Mouse (Mus musculus) forebrain, embryonic 12.5 days (tissue): ENCODE results near the gene Gm6370. TPM values are rescaled to one million over a fixed set of nuclear protein-coding genes. Genes with fewer than 3 reads are reported as not detected.
"Not testable (repeated sequence)": the region's sequence is repeated elsewhere in the genome, so short reads cannot be mapped to it uniquely, and the experiment has no call there.

Experiments used
- ATAC-seq: fragments of 200-750 bp; cut with Nextera tagmentation; 2 replicates; pipeline ENCODE4 v1.8.0; 2017; ENCODE audit warnings: moderate TSS enrichment; ENCODE audit not compliant: low FRiP score
- H3K27ac ChIP-seq: fragments of 300-500 bp; sonication (generic); 2 replicates; pipeline ENCODE4 v1.5.1; 2016; ENCODE audit warnings: mild to moderate bottlenecking
- H3K27me3 ChIP-seq: fragments of 300-500 bp; sonication (generic); 2 replicates; pipeline ENCODE4 v1.6.1; 2016; ENCODE audit warnings: mild to moderate bottlenecking
- H3K36me3 ChIP-seq: fragments of 300-500 bp; sonication (generic); replicated peaks from 2 replicates; pipeline ENCODE4 v1.6.1; 2016; ENCODE audit warnings: mild to moderate bottlenecking
- H3K4me1 ChIP-seq: fragments of 300-500 bp; sonication (generic); 2 replicates; pipeline ENCODE4 v1.6.1; 2016
- H3K4me2 ChIP-seq: fragments of 300-500 bp; sonication (generic); 2 replicates; pipeline ENCODE4 v1.6.1; 2016; ENCODE audit warnings: mild to moderate bottlenecking, moderate library complexity
- H3K4me3 ChIP-seq: fragments of 300-500 bp; sonication (generic); replicated peaks from 2 replicates; pipeline ENCODE4 v1.5.1; 2016; ENCODE audit warnings: mild to moderate bottlenecking
- H3K9ac ChIP-seq: fragments of 300-500 bp; sonication (generic); 2 replicates; pipeline ENCODE4 v1.6.1; 2016; ENCODE audit warnings: mild to moderate bottlenecking
- H3K9me3 ChIP-seq: fragments of 300-500 bp; sonication (generic); 2 replicates; pipeline ENCODE4 v1.6.1; 2016
- WGBS: fragments of 180-500 bp; shearing (Covaris S2); methylation state at CpG from one replicate; pipeline ENCODE4 v1.1.7; 2016; 5-methylcytosine and 5-hydroxymethylcytosine counted together
- polyA plus RNA-seq: library from polyadenylated mRNA; unstranded; fragments of >200 nt; fragmentation: Nextera tagmentation; extraction: Ambion mirVana; gene quantifications from 2 replicates; pipeline ENCODE4 v1.2.1, GENCODE M21; 2016

The Gm6370 gene
- polyA plus RNA-seq, result not detected in 2 replicates

GRCm38 (mm10) chr5:146491063-146491462 lies at the start of gene Gm6370:
Gene Gm6370 (plus strand): TSS chr5:146491363.
- WGBS, result no CpG with 5 or more reads among the region's 5 CpGs
- ATAC-seq, result not testable (repeated sequence)

DNA sequence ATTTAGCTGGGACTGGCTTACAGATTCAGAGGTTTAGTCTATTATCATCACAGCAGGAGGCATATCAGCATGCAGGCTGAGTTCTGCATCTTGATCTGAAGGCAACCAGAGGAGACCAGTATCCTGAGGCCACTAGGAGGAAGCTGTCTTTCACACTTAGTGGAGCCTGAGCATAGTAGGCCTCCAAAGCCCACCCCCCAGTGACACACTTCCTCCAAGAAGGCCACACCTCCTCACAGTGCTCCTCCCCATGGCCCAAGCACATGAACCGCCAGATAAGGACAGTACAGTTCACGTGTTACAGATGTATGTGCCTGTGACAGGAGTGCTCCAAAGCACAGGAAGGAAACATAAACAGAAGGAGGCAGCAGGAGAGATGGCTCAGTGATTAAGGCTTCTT lies 48.4 kb upstream of the Gm6370 start:
- Histone ChIP-seq H3K9ac (no peak overlapping the region), H3K27ac (no peak overlapping the region), H3K27me3 (no peaks in the 10 kb centered on the region), H3K4me2 (no peak overlapping the region), H3K4me1 (no peaks in the 10 kb centered on the region), H3K9me3 (no peaks in the 10 kb centered on the region), H3K4me3 (no peak overlapping the region), H3K36me3 (peaks cover 18% of the 10 kb centered on the region)
- no peak for ATAC-seq
- WGBS, result 90% methylated on average over 2 of the region's 2 CpGs

More at GRCm38 (mm10) chr5:146491063-146491462, at the start of gene Gm6370:
- H3K36me3 ChIP-seq, H3K27me3 ChIP-seq, H3K4me1 ChIP-seq, H3K9ac ChIP-seq, H3K9me3 ChIP-seq, H3K4me2 ChIP-seq, H3K4me3 ChIP-seq, H3K27ac ChIP-seq: not testable (repeated sequence)

DNA sequence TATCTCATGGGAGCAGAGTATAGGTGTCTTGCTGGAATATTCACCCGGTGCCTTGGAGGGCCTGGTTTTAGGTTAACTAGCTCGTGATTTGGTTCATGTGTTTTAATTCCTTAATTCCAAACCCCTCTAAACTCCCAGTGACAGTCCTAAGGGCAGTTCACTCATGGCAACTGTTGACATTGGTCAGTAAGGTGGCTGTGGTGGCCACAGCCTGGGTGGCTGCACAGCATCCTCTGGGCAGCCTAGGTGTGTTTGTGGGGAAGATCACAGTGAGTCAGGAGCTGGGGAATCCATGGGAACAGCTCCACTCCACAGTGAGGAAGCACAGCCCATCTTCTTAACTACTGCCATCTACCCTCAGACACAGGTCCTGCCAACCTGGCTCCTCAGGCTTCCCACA lies 44.5 kb upstream of the Gm6370 start:
- Histone ChIP-seq H3K4me1 (no peaks in the 10 kb centered on the region), H3K4me2 (no peak overlapping the region), H3K36me3 (no peaks in the 10 kb centered on the region), H3K27ac (no peak overlapping the region), H3K27me3 (no peaks in the 10 kb centered on the region), H3K9me3 (no peaks in the 10 kb centered on the region), H3K4me3 (no peak overlapping the region), H3K9ac (no peak overlapping the region)
- 93% methylated on average over 2 of the region's 2 CpGs for WGBS
- ATAC-seq, result no peak

DNA sequence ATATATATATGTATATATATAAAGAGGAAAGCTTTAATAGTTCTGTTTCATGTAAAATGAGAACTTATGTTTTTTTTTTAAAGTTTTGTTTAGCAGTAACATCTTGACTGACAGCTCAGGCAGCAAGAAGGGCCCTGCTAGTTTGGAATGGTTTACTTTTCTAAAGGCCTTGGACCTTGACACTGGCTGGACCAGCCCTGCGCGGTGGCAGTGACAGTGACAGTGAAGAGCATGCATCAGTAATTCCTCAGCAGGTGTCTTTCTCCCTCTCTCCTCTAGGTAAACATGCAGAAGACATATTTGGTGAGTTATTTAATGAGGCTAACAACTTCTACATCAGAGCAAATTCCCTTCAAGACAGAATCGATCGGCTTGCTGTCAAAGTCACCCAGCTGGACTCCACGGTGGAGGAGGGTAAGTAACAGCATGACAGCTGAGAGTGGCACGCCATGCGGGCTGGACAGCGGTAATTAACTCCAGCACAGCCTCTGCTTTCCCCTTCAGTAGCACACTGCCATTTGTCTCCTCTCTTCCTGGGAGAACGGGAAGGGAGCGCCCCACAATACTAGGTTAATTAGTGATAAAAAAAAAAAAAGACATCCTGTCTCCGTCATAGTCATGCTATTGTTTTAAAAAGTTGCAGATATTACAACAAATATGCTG lies 39.4 kb upstream of the Gm6370 start:
- Histone ChIP-seq H3K27ac (no peak overlapping the region), H3K9me3 (no peaks in the 10 kb centered on the region), H3K9ac (no peak overlapping the region), H3K4me3 (no peak overlapping the region), H3K36me3 (peaks cover 15% of the 10 kb centered on the region; the same call in 1 of the 2 replicates), H3K4me2 (no peak overlapping the region), H3K4me1 (no peaks in the 10 kb centered on the region), H3K27me3 (no peaks in the 10 kb centered on the region)
- ATAC-seq, result no peak; the same call in 1 of the 2 replicates
- 67% methylated on average over 11 of the region's 11 CpGs for WGBS

- H3K36me3 ChIP-seq, result peaks cover 15% of the 10 kb centered on the region; the same call in 1 of the 2 replicates
- no peaks in the 10 kb centered on the region for H3K9me3 ChIP-seq
- 89% methylated on average over 6 of the region's 6 CpGs for WGBS
- H3K4me1 ChIP-seq, result no peaks in the 10 kb centered on the region
- ATAC-seq, result no peak
- no peak overlapping the region for H3K9ac ChIP-seq
- H3K4me3 ChIP-seq, result no peak overlapping the region
- H3K4me2 ChIP-seq, result no peak overlapping the region
- no peaks in the 10 kb centered on the region for H3K27me3 ChIP-seq
- no peak overlapping the region for H3K27ac ChIP-seq
These were observed 37.6 kb upstream of the Gm6370 start for GRCm38 (mm10) chr5:146453556-146453955.

DNA sequence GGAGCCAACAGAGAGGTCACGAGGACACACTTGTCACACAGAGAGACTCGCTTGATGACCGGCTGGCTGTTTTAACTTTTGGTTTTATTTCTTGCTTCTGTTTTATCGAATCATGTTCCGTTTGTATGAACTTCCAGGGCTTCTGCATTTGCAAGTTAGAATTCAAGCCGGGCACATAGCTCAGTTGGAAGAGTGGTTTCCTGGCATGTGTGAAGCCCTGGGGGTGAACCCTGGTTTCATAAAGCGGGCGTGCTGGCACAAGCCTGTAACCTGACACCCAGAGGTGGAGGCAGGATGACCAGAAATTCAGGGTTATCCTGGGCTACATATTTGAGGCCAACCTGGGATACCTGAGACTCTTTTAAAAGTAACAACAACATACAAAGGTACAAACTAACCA lies 29.6 kb upstream of the Gm6370 start:
- no peak for ATAC-seq
- Histone ChIP-seq H3K9me3 (no peaks in the 10 kb centered on the region), H3K4me1 (no peaks in the 10 kb centered on the region), H3K27me3 (no peaks in the 10 kb centered on the region), H3K9ac (no peak overlapping the region), H3K36me3 (peaks cover 12% of the 10 kb centered on the region; the same call in 1 of the 2 replicates), H3K4me3 (no peak overlapping the region), H3K27ac (no peak overlapping the region), H3K4me2 (no peak overlapping the region)
- WGBS, result 91% methylated on average over 8 of the region's 8 CpGs

GRCm38 (mm10) chr5:146466663-146467062 lies 24.5 kb upstream of the Gm6370 start:
- H3K9me3 ChIP-seq, result no peaks in the 10 kb centered on the region
- H3K4me3 ChIP-seq, result no peak overlapping the region
- H3K27me3 ChIP-seq, result no peaks in the 10 kb centered on the region
- H3K4me1 ChIP-seq, result no peaks in the 10 kb centered on the region
- H3K36me3 ChIP-seq, result peaks cover 18% of the 10 kb centered on the region
- H3K4me2 ChIP-seq, result no peak overlapping the region
- no peak for ATAC-seq
- no peak overlapping the region for H3K9ac ChIP-seq
- no peak overlapping the region for H3K27ac ChIP-seq
- WGBS, result 95% methylated on average over 19 of the region's 19 CpGs

DNA sequence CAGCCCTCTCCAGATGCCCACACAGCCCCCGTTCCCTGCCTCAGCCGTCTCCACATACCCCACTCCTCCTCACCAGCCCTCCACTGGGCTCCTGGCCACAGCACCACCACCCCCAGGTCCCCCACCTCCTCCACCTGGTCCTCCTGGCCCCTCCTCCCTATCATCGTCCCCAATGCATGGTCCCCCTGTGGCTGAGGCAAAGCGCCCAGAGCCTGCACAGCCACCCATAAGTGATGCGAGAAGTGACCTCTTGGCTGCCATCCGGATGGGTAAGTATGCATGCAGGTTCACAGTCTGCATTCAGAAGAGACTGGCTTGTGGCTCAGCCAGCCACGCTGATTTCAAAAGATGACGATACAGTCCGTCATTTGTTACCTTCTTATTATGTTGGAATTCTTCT lies 22.9 kb upstream of the Gm6370 start:
- Histone ChIP-seq H3K4me3 (no peak overlapping the region), H3K36me3 (peaks cover 18% of the 10 kb centered on the region)
- WGBS, result 93% methylated on average over 9 of the region's 9 CpGs

GRCm38 (mm10) chr5:146470821-146471220 lies 20.3 kb upstream of the Gm6370 start:
- Histone ChIP-seq H3K4me2 (no peak overlapping the region), H3K36me3 (peaks cover 18% of the 10 kb centered on the region), H3K4me3 (no peak overlapping the region), H3K4me1 (no peaks in the 10 kb centered on the region), H3K27me3 (no peaks in the 10 kb centered on the region), H3K9ac (no peak overlapping the region), H3K27ac (no peak overlapping the region), H3K9me3 (no peaks in the 10 kb centered on the region)
- WGBS, result 91% methylated on average over 9 of the region's 9 CpGs
- no peak for ATAC-seq

More for the DNA sequence above, 22.9 kb upstream of the Gm6370 start:
- Histone ChIP-seq H3K4me2 (no peak overlapping the region), H3K27me3 (no peaks in the 10 kb centered on the region), H3K9ac (no peak overlapping the region), H3K27ac (no peak overlapping the region), H3K9me3 (no peaks in the 10 kb centered on the region), H3K4me1 (no peaks in the 10 kb centered on the region)
- 0 out of 2 replicates have a peak, but pooled peaks have one; percentile 20 for ATAC-seq

DNA sequence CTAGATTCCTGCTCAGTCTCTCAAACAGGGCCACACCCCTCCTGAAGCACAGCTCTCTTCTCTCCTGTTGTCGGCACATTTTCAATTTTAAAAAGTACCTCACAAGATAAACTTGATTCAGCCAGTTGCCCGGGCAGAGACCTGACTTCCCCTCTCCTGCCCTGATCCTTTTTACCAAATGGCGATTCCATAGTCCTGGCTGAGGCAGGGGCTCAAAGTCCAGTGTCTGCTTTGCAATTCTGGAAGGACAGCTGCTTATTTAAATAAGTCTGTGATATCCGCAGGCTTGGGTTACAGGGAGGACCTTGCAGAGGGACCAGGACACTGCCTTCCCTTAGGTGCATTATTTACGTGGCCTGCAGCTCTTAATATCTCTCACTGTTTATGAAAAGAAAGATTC lies 19.9 kb upstream of the Gm6370 start:
- Histone ChIP-seq H3K9ac (no peak overlapping the region), H3K4me3 (no peak overlapping the region)

GRCm38 (mm10) chr5:146471821-146472220 lies 19.3 kb upstream of the Gm6370 start:
- ATAC-seq, result no peak
- H3K4me2 ChIP-seq, result no peak overlapping the region
- no peaks in the 10 kb centered on the region for H3K9me3 ChIP-seq
- no peak overlapping the region for H3K4me3 ChIP-seq
- no peaks in the 10 kb centered on the region for H3K4me1 ChIP-seq
- no peak overlapping the region for H3K9ac ChIP-seq
- peaks cover 18% of the 10 kb centered on the region for H3K36me3 ChIP-seq
- no peak overlapping the region for H3K27ac ChIP-seq
- no peaks in the 10 kb centered on the region for H3K27me3 ChIP-seq
- WGBS, result 91% methylated on average over 12 of the region's 12 CpGs

More for the DNA sequence above, 19.9 kb upstream of the Gm6370 start:
- Histone ChIP-seq H3K4me1 (no peaks in the 10 kb centered on the region), H3K9me3 (no peaks in the 10 kb centered on the region), H3K36me3 (peaks cover 18% of the 10 kb centered on the region), H3K27ac (no peak overlapping the region), H3K4me2 (no peak overlapping the region), H3K27me3 (no peaks in the 10 kb centered on the region)
- 88% methylated on average over 5 of the region's 5 CpGs for WGBS
- no peak for ATAC-seq

DNA sequence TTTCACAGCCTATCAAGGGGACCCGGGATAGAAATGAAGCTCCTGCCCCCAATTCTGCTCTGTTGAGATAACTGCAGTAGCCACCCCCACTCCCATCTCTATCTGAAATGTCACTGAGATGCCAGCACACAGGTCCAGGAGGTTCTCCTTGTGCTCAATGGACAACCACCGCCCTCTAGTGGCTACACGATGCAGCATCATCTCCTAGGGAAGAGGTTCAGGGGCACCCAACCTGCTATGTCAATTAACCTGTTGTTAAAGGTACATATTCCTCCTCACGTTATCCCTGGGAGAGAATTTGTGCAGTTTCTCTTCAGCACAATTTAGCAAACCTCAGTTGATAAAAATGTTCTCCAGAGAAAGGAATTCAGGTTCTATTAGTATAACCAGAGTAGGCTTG lies 11.6 kb upstream of the Gm6370 start:
- H3K27me3 ChIP-seq, H3K9ac ChIP-seq, H3K4me3 ChIP-seq, H3K9me3 ChIP-seq, H3K36me3 ChIP-seq, ATAC-seq, H3K27ac ChIP-seq, H3K4me2 ChIP-seq, H3K4me1 ChIP-seq: not testable (repeated sequence)
- WGBS, result 7% methylated on average over 4 of the region's 4 CpGs

GRCm38 (mm10) chr5:146481665-146482064 lies 9.5 kb upstream of the Gm6370 start, which contains the start of gene Gm6408:
Gene Gm6408 (plus strand): TSS chr5:146481965.
- H3K9me3 ChIP-seq, H3K4me3 ChIP-seq, H3K4me1 ChIP-seq, H3K36me3 ChIP-seq, ATAC-seq, H3K27ac ChIP-seq, H3K9ac ChIP-seq, H3K4me2 ChIP-seq, H3K27me3 ChIP-seq: not testable (repeated sequence)
- 96% methylated on average over 3 of the region's 3 CpGs for WGBS
